Mouse (Mus musculus) heart, adult 2 months (tissue): ENCODE measurements around the gene Trem1.

Experiments
- CTCF ChIP-seq: fragments of 200-600 bp; IDR thresholded peaks from 2 replicates; pipeline ENCODE4 v1.8.1; 2022; ENCODE audit warnings: antibody characterized with exemption, mild to moderate bottlenecking, moderate library complexity
- POLR2A ChIP-seq: fragments of 200-500 bp; IDR thresholded peaks from 2 replicates; pipeline ENCODE4 v1.6.1; 2011; ENCODE audit warnings: mild to moderate bottlenecking, low read depth, low read length, control low read depth; ENCODE audit not compliant: insufficient read depth

DNA sequence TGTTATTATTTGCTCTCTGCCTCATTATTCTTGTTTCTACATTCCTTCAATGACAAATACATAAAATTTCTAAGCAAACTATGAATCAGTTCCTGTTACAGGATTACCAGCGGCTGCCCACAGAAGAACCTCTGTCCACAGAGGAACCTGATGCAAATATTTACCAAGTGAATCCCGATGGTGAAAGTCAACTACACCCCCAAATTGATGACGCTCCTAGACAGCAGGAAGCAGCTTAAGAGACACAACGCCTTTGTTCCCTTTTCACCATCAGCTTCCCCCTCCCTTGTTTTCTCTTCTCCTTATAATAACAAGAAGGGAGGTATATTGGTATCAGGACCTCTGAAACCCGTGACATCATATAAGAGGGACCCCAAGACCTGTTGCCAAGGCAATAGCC lies 47.3 kb upstream of the Trem1 start:
- TF ChIP-seq CTCF (no peak), POLR2A (no peak)
